Mouse (Mus musculus): ENCODE measurements around the gene Gm49368.
"Not testable (repeated sequence)": the region's sequence is repeated elsewhere in the genome, so short reads cannot be mapped to it uniquely, and the experiment has no call there.

Gene Gm49368

GRCm38 (mm10) chr7:128062456-128062855, at the start of gene Gm49368, which contains the start of gene Itgam:
Gene Gm49368, plus strand, starts transcription at chr7:128062683.
Gene Itgam, plus strand, starts transcription at chr7:128062640.
- in situ Hi-C loops (cut with MseI, MboI): no loop called here

- in situ Hi-C loops (cut with MseI, MboI): loop anchor here (10.0 kb wide), 1 partner anchor 192 kb away; the partner anchor contains the start of gene Cox6a2 (in 2 of the 2)
Observed at GRCm38 (mm10) chr7:128013116-128013515, 49.4 kb upstream of the Gm49368 start.

- in situ Hi-C loops (cut with MseI, MboI): loop anchor here (10.0 kb wide), 1 partner anchor 189 kb away; the partner anchor contains the start of gene Cox6a2 (in 2 of the 2)
Observed at GRCm38 (mm10) chr7:128016134-128016533, 46.3 kb upstream of the Gm49368 start.

GRCm38 (mm10) chr7:128016650-128017049, 45.8 kb upstream of the Gm49368 start:
- in situ Hi-C loops (cut with MseI, MboI): loop anchor here (10.0 kb wide), 1 partner anchor 188 kb away; the partner anchor contains the start of gene Cox6a2 (in 2 of the 2)

GRCm38 (mm10) chr7:128018275-128018674, 44.2 kb upstream of the Gm49368 start:
- in situ Hi-C loops (cut with MseI, MboI): loop anchor here (10.0 kb wide), 1 partner anchor 187 kb away; the partner anchor contains the start of gene Cox6a2 (in 2 of the 2)

GRCm38 (mm10) chr7:128019187-128019586, 43.3 kb upstream of the Gm49368 start:
- in situ Hi-C loops (cut with MseI, MboI): loop anchor here (10.0 kb wide), 1 partner anchor 186 kb away; the partner anchor contains the start of gene Cox6a2 (in 2 of the 2)

GRCm38 (mm10) chr7:128022974-128023373, 39.5 kb upstream of the Gm49368 start:
- in situ Hi-C loops (cut with MseI, MboI): no loop called here

- in situ Hi-C loops (cut with MseI, MboI): no loop called here
Observed at GRCm38 (mm10) chr7:128023565-128023964, 38.9 kb upstream of the Gm49368 start.

GRCm38 (mm10) chr7:128024364-128024763, 38.1 kb upstream of the Gm49368 start:
- in situ Hi-C loops (cut with MseI, MboI): no loop called here

GRCm38 (mm10) chr7:128024932-128025331, 37.6 kb upstream of the Gm49368 start:
- in situ Hi-C loops (cut with MseI, MboI): no loop called here

- in situ Hi-C loops (cut with MseI, MboI): no loop called here
Observed at GRCm38 (mm10) chr7:128025381-128025780, 37.1 kb upstream of the Gm49368 start.

- in situ Hi-C loops (cut with MseI, MboI): no loop called here
Observed at GRCm38 (mm10) chr7:128031403-128031976, 31.0 kb upstream of the Gm49368 start.

- in situ Hi-C loops (cut with MseI, MboI): no loop called here
Observed at GRCm38 (mm10) chr7:128032290-128032988, 30.0 kb upstream of the Gm49368 start.

GRCm38 (mm10) chr7:128032989-128033293, 29.5 kb upstream of the Gm49368 start:
- in situ Hi-C loops (cut with MseI, MboI): no loop called here

- in situ Hi-C loops (cut with MseI, MboI): no loop called here
Observed at GRCm38 (mm10) chr7:128033616-128034015, 28.9 kb upstream of the Gm49368 start.

GRCm38 (mm10) chr7:128042161-128042820, 20.2 kb upstream of the Gm49368 start:
- in situ Hi-C loops (cut with MseI, MboI): not testable (repeated sequence)

GRCm38 (mm10) chr7:128044142-128044785, 18.2 kb upstream of the Gm49368 start:
- in situ Hi-C loops (cut with MseI, MboI): no loop called here

GRCm38 (mm10) chr7:128045640-128046039, 16.8 kb upstream of the Gm49368 start:
- in situ Hi-C loops (cut with MseI, MboI): no loop called here

GRCm38 (mm10) chr7:128048819-128049218, 13.7 kb upstream of the Gm49368 start:
- in situ Hi-C loops (cut with MseI, MboI): no loop called here

GRCm38 (mm10) chr7:128049254-128049653, 13.2 kb upstream of the Gm49368 start:
- in situ Hi-C loops (cut with MseI, MboI): no loop called here

GRCm38 (mm10) chr7:128050739-128051138, 11.7 kb upstream of the Gm49368 start:
- in situ Hi-C loops (cut with MseI, MboI): no loop called here

- in situ Hi-C loops (cut with MseI, MboI): no loop called here
Observed at GRCm38 (mm10) chr7:128053061-128053460, 9.4 kb upstream of the Gm49368 start.
